Mouse (Mus musculus) small intestine, adult 2 months (tissue): ENCODE measurements at regions not wholly inside any gene's neighbourhood (a gene's known extent, or its start where the extent isn't known, plus 50 kb on each side); places are given as distances from the start of the nearest gene placed in this dataset.

ENCODE experiments used
- CTCF ChIP-seq: fragments of 200-500 bp; IDR thresholded peaks from 2 replicates; pipeline ENCODE4 v1.5.1; 2012; ENCODE audit warnings: low read depth, mild to moderate bottlenecking, control low read depth, inconsistent platforms, low read length, moderate library complexity, mixed read lengths; ENCODE audit not compliant: insufficient replicate concordance, insufficient read length; ENCODE audit errors: extremely low read depth
- POLR2A ChIP-seq: fragments of 200-500 bp; IDR thresholded peaks from 2 replicates; pipeline ENCODE4 v1.6.1; 2012; ENCODE audit warnings: low read depth, mild to moderate bottlenecking, control low read depth, inconsistent platforms, low read length, moderate library complexity

DNA sequence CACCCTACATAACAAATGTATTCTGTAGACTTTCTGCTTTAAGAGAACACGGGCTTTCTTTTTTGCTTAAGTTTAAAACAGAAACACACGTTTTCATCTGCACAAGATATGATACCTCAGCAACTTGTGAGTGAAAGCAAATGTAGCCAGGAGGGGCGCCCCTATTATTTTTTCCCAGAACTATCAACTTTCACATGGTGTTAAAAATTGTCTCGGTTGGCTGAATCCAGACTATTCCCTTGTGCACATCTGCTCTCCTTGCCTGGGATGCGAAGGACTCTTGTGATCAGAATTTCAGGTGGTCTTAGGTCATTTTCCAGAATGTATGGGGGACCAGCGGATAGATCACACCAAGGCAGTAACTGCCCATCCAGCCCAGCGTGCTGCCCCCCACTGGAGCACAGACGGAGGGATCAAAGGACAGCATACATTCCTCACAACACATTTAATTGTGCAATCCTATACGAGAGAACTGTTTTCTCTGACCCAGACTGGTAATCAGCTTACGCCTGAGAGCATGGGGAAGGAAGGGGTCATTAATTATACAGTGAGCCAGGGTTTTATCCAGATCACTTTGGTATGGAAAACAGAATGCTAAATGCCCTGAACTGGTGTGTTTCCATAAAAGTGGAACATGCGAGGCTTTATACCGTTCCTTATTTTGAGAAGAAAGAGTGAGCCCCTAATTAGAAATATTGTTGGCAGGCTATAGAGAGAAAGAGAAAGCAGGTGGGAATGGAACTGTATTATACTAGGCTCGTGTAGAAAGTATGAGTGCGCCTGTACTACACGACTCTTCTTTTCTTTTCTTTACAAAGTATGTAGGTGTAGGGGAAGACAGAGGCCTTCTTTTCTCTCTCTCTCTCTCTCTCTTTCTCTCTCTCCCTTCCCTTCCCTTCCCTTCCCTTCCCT is 413.5 kb upstream of the Nr5a2 start:
- TF ChIP-seq POLR2A (no peak), CTCF (no peak)
